Mouse (Mus musculus) kidney, adult 2 months (tissue): ENCODE results near the gene Zpbp2.

Experiments
- CTCF ChIP-seq: fragments of 200-500 bp; conservative IDR thresholded peaks from 2 replicates; pipeline ENCODE4 v1.5.1; 2011; ENCODE audit warnings: low read depth, mild to moderate bottlenecking, control low read depth, low read length, moderate library complexity, mixed read lengths; ENCODE audit not compliant: insufficient read depth, insufficient read length
- POLR2A ChIP-seq: fragments of 200-500 bp; IDR thresholded peaks from one replicate; pipeline ENCODE4 v1.6.1; 2011; ENCODE audit warnings: low read depth, low read length, control low read depth

GRCm38 (mm10) chr11:98586892-98587563 is 36.1 kb downstream of the Zpbp2 start, which contains the start of gene Ormdl3:
- TF ChIP-seq POLR2A (no peak), CTCF (no peak)
